Mouse (Mus musculus) hindbrain, embryonic 10.5 days (tissue): ENCODE measurements around the gene Gm13691. TPM values are rescaled to one million over a fixed set of nuclear protein-coding genes. Genes with fewer than 3 reads are reported as not detected.
"Not testable (repeated sequence)": the region's sequence is repeated elsewhere in the genome, so short reads cannot be mapped to it uniquely, and the experiment has no call there.

Experiments used
- DNase-seq: peaks from one replicate; pipeline ENCODE4 v3.0.0-alpha.2; 2017; ENCODE audit warnings: low spot score
- H3K27ac ChIP-seq: fragments of 300-500 bp; sonication (generic); 2 replicates; pipeline ENCODE4 v1.5.1; 2016; ENCODE audit warnings: mild to moderate bottlenecking, moderate library complexity
- H3K27me3 ChIP-seq: fragments of 300-500 bp; sonication (generic); 2 replicates; pipeline ENCODE4 v1.6.1; 2016; ENCODE audit warnings: mild to moderate bottlenecking; ENCODE audit not compliant: poor library complexity, insufficient read depth, severe bottlenecking
- H3K36me3 ChIP-seq: fragments of 300-500 bp; sonication (generic); 2 replicates; pipeline ENCODE4 v1.6.1; 2016; ENCODE audit warnings: mild to moderate bottlenecking, moderate library complexity
- H3K4me1 ChIP-seq: fragments of 300-500 bp; sonication (generic); replicated peaks from 2 replicates; pipeline ENCODE4 v1.6.1; 2016; ENCODE audit warnings: mild to moderate bottlenecking
- H3K4me3 ChIP-seq: fragments of 300-500 bp; sonication (generic); 2 replicates; pipeline ENCODE4 v1.5.1; 2016; ENCODE audit warnings: mild to moderate bottlenecking, moderate library complexity
- H3K9me3 ChIP-seq: fragments of 300-500 bp; sonication (generic); 2 replicates; pipeline ENCODE4 v1.6.1; 2016; ENCODE audit warnings: mild to moderate bottlenecking, moderate library complexity
- WGBS: fragments of 180-500 bp; shearing (Covaris S2); methylation state at CpG from one replicate; pipeline ENCODE4 v1.1.7; 2016; 5-methylcytosine and 5-hydroxymethylcytosine counted together
- polyA plus RNA-seq: library from polyadenylated mRNA; unstranded; fragments of >200 nt; fragmentation: Nextera tagmentation; extraction: Ambion mirVana; gene quantifications from 2 replicates; pipeline ENCODE4 v1.2.1, GENCODE M21; 2016

Gm13691 gene
- polyA plus RNA-seq, 1 experiment from 2014 or later: not detected

GRCm38 (mm10) chr2:84009818-84010217, 19.5 kb downstream of the Gm13691 start:
- no peaks in the 10 kb centered on the region for H3K27me3 ChIP-seq
- no peaks in the 10 kb centered on the region for H3K9me3 ChIP-seq
- no peaks in the 10 kb centered on the region for H3K4me1 ChIP-seq
- no peak for DNase-seq
- no peaks in the 10 kb centered on the region for H3K36me3 ChIP-seq
- no peak overlapping the region for H3K27ac ChIP-seq
- H3K4me3 ChIP-seq: no peak overlapping the region
- WGBS: 73% methylated on average over 3 of the region's 3 CpGs

DNA sequence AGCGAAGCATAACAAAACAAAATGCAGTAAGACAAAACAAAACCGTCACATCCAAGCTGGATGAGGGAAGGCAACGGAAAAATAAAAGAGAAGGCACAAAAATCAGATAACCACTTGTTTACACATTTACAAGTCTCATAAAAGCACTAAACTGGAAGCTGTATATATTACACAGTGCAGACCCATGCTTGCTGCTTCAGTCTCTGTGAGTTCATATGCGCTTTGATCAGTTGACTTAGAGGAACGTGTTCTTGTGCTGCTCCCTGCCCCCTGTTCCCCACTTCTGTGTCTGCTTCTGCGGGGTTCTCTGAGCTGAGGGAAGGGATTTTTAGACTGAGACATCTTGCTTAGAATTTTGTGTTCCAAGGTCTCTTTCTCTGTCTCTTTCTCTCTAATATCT, 24.2 kb downstream of the Gm13691 start:
- H3K4me3 ChIP-seq: no peak overlapping the region
- H3K4me1 ChIP-seq: no peaks in the 10 kb centered on the region
- no peaks in the 10 kb centered on the region for H3K9me3 ChIP-seq
- no peaks in the 10 kb centered on the region for H3K27me3 ChIP-seq
- H3K36me3 ChIP-seq: no peaks in the 10 kb centered on the region
- no peak for DNase-seq
- WGBS: 81% methylated on average over 6 of the region's 6 CpGs
- no peak overlapping the region for H3K27ac ChIP-seq

DNA sequence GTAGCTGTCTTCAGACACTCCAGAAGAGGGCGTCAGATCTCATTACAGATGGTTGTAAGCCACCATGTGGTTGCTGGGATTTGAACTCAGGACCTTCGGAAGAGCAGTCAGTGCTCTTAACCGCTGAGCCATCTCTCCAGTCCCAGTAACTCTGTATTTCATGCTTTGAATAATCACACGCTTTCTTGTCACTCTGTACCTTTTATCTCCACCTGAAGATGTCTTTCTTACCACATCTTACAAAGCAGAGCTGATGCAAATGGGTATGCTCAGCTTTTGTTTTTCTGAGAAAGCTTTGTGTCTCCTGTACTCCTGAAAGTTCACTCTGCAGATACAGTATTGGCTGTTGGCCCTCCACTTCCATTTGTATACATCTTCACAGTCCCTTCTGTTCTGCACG, 25.9 kb downstream of the Gm13691 start:
- not testable (repeated sequence) for DNase-seq, H3K27me3 ChIP-seq, H3K4me1 ChIP-seq, H3K27ac ChIP-seq, H3K36me3 ChIP-seq, H3K9me3 ChIP-seq, H3K4me3 ChIP-seq
- 80% methylated on average over 5 of the region's 5 CpGs for WGBS

- no peak for DNase-seq
- Histone ChIP-seq H3K4me3 (no peak overlapping the region), H3K4me1 (no peaks in the 10 kb centered on the region), H3K9me3 (no peaks in the 10 kb centered on the region), H3K27me3 (no peaks in the 10 kb centered on the region), H3K36me3 (no peaks in the 10 kb centered on the region), H3K27ac (no peak overlapping the region)
- 89% methylated on average over 3 of the region's 3 CpGs for WGBS
These were observed 28.0 kb downstream of the Gm13691 start for GRCm38 (mm10) chr2:84018330-84018729.

DNA sequence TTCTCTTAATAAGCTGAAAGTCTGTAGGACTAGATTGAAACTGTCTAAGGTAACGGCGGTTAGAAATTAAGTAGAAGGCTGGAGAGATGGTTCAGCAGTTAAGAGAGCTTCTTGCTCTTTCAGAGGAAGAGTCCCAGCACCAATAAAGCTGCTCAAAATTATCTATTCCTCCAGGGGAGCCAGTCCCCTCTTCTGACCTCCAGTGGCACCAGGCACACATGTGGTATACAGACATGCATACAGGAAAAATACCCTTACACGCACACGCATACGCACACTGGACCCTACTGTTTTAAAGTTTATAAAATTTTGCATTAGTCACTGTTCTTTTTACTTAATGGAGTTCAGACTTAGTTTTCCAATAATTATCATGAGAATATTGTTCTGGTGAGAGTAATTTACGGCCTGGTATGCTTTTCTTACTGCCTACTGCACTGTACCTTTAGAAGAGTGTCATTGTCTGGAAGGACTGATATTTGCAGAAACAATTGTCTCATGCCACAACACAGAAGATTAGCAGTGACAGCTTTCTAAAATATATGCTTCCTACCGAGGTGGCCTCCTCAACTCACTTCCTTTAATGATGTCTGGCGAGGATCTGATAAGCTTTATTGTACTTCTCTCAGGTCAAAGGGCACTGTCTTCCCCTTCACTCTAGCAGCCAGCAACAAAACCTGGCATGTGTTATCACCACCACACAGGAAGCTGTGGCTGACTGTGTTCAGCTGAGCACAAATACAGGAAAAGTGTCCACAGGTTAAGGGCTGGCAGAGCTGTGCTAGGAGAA, 29.4 kb downstream of the Gm13691 start:
- H3K36me3 ChIP-seq: no peaks in the 10 kb centered on the region
- no peak overlapping the region for H3K4me3 ChIP-seq
- H3K9me3 ChIP-seq: no peaks in the 10 kb centered on the region
- no peak overlapping the region for H3K27ac ChIP-seq
- DNase-seq: no peak
- no peaks in the 10 kb centered on the region for H3K27me3 ChIP-seq
- 78% methylated on average over 8 of the region's 8 CpGs for WGBS
- H3K4me1 ChIP-seq: no peaks in the 10 kb centered on the region

- no peaks in the 10 kb centered on the region for H3K27me3 ChIP-seq
- no peak for DNase-seq
- 80% methylated on average over 2 of the region's 2 CpGs for WGBS
- H3K36me3 ChIP-seq: no peaks in the 10 kb centered on the region
- no peaks in the 10 kb centered on the region for H3K9me3 ChIP-seq
- no peak overlapping the region for H3K27ac ChIP-seq
- H3K4me1 ChIP-seq: no peaks in the 10 kb centered on the region
- H3K4me3 ChIP-seq: no peak overlapping the region
These were observed 31.6 kb downstream of the Gm13691 start for GRCm38 (mm10) chr2:84021930-84022329.

DNA sequence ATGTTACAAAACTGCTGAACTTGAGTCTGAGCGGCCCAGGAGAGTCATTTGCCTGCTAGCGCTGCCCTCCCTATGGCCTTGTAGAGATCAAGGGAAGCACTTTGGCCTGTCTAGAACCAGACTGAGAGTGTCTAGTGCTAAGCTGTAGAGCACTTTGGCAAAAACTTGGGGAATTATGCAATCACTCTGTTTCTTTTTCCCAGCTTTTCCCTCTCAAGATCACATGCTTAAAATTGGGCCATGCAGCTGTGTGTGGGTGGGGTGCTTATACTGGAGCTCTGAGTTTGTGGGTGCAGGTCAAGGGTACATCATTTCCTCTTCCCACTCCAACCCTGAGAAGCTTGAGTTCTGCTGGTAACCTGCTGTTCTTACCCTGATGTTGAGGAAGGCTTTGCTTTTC, 32.6 kb downstream of the Gm13691 start:
- Histone ChIP-seq H3K36me3 (no peaks in the 10 kb centered on the region), H3K27me3 (no peaks in the 10 kb centered on the region), H3K4me3 (no peak overlapping the region), H3K4me1 (no peaks in the 10 kb centered on the region), H3K27ac (no peak overlapping the region), H3K9me3 (no peaks in the 10 kb centered on the region)
- WGBS: 86% methylated on average over 2 of the region's 2 CpGs
- DNase-seq: no peak

GRCm38 (mm10) chr2:84023319-84023718, 33.0 kb downstream of the Gm13691 start:
- H3K4me1 ChIP-seq: no peaks in the 10 kb centered on the region
- H3K27me3 ChIP-seq: no peaks in the 10 kb centered on the region
- H3K36me3 ChIP-seq: no peaks in the 10 kb centered on the region
- H3K27ac ChIP-seq: no peak overlapping the region
- H3K4me3 ChIP-seq: no peak overlapping the region
- H3K9me3 ChIP-seq: no peaks in the 10 kb centered on the region
- WGBS: 92% methylated on average over 2 of the region's 2 CpGs
- no peak for DNase-seq

- Histone ChIP-seq H3K27me3 (no peaks in the 10 kb centered on the region), H3K4me3 (no peak overlapping the region), H3K27ac (no peak overlapping the region), H3K4me1 (no peaks in the 10 kb centered on the region), H3K36me3 (no peaks in the 10 kb centered on the region), H3K9me3 (no peaks in the 10 kb centered on the region)
- DNase-seq: no peak
- WGBS: 83% methylated on average over 4 of the region's 4 CpGs
These were observed 34.9 kb downstream of the Gm13691 start for GRCm38 (mm10) chr2:84025217-84025616.

- Histone ChIP-seq H3K4me1 (no peaks in the 10 kb centered on the region), H3K36me3 (no peaks in the 10 kb centered on the region), H3K4me3 (no peak overlapping the region), H3K9me3 (no peaks in the 10 kb centered on the region), H3K27me3 (no peaks in the 10 kb centered on the region), H3K27ac (no peak overlapping the region)
- no peak for DNase-seq
- WGBS: 85% methylated on average over 2 of the region's 2 CpGs
These were observed 42.2 kb downstream of the Gm13691 start for GRCm38 (mm10) chr2:84032505-84032904.

- Histone ChIP-seq H3K27me3 (no peaks in the 10 kb centered on the region), H3K4me1 (no peaks in the 10 kb centered on the region), H3K9me3 (no peaks in the 10 kb centered on the region), H3K36me3 (no peaks in the 10 kb centered on the region), H3K27ac (no peak overlapping the region), H3K4me3 (no peak overlapping the region)
- WGBS: 86% methylated on average over 4 of the region's 4 CpGs
- no peak for DNase-seq
These were observed 45.6 kb downstream of the Gm13691 start for GRCm38 (mm10) chr2:84035997-84036396.

GRCm38 (mm10) chr2:84037304-84037703, 47.0 kb downstream of the Gm13691 start:
- WGBS: 35% methylated on average over 4 of the region's 4 CpGs
- Histone ChIP-seq H3K9me3 (no peaks in the 10 kb centered on the region), H3K27me3 (no peaks in the 10 kb centered on the region), H3K4me1 (no peaks in the 10 kb centered on the region), H3K27ac (no peak overlapping the region), H3K4me3 (no peak overlapping the region), H3K36me3 (no peaks in the 10 kb centered on the region)
- DNase-seq: no peak

DNA sequence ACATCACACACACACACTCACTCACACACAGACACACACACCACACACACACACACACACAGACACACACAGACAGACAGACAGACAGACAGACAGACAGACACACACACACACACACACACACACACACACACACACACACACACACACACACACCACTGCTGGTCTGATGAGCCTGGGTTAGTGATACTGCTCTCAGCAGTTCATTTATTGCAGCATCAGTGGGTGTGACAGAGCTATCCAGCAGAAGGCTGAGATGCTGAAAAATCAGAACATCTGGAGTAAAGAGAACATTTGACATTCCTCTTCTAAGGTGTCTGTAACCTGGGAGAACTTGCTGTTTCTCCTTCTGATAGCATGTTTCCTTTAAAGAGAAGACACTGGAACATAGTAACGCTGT, 47.6 kb downstream of the Gm13691 start:
- H3K27ac ChIP-seq, H3K4me3 ChIP-seq, H3K27me3 ChIP-seq, H3K4me1 ChIP-seq, H3K9me3 ChIP-seq, H3K36me3 ChIP-seq, DNase-seq: not testable (repeated sequence)
- 83% methylated on average over 1 of the region's 1 CpGs for WGBS

- no peak overlapping the region for H3K27ac ChIP-seq
- H3K36me3 ChIP-seq: no peaks in the 10 kb centered on the region
- H3K4me3 ChIP-seq: no peak overlapping the region
- H3K9me3 ChIP-seq: no peaks in the 10 kb centered on the region
- 74% methylated on average over 6 of the region's 6 CpGs for WGBS
- DNase-seq: no peak
- no peaks in the 10 kb centered on the region for H3K27me3 ChIP-seq
- no peaks in the 10 kb centered on the region for H3K4me1 ChIP-seq
These were observed 48.9 kb downstream of the Gm13691 start for GRCm38 (mm10) chr2:84039277-84039676.
